Mouse (Mus musculus) heart, postnatal 0 days (tissue): ENCODE results near the gene Smco1.

Source experiments
- CTCF ChIP-seq: IDR thresholded peaks from 2 replicates; pipeline ENCODE4 v1.5.1; 2016; ENCODE audit warnings: antibody characterized with exemption, control low read depth, low read depth
- EP300 ChIP-seq: IDR thresholded peaks from 2 replicates; pipeline ENCODE4 v1.6.1; 2016; ENCODE audit warnings: antibody characterized with exemption, low read depth

DNA sequence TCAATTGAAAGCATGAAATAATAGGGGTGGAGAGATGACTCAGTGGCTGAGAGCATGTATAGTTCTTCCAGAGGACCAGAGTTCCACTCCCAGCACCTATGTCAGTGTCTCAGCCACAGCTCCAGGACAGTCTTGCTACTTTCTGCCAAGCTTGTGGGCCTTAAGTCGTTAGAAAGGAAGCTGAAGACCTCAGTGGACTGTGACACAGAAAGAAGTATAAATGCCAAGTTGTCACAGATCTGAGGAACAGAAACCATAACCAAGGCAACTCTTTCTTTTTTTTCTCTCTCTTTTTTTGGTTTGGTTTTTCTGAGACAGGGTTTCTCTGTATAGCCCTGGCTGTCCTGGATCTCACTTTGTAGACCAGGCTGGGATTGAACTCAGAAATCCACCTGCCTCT is 4.6 kb downstream of the Smco1 start:
- TF ChIP-seq CTCF: no peak
- no peak for TF ChIP-seq EP300
